Mouse (Mus musculus): ENCODE results near the gene Gal3st1.

DNA sequence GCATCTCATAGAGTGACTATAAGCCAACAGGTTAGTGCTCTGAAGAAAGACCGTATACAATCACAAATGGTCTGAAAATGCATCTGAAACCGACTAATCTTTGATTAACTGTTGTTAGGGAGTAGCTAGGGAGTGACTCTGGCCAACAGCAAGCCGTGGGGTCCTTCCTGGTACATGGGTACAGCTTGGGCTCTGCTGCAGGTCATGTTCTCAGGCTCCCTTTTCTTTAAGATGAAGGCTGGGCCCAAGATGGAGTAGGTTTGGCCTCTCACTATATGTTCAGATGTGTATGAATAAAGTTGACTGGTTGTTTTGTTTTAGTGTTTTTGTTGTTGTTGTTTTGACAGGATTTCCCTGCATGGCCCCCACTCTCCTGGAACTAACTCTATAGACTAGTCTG, 21.7 kb upstream of the Gal3st1 start:
- no peak for TF ChIP-seq CTCF (IDR thresholded peaks at IDR 0.05; ENCODE audit: insufficient read depth, low read depth, low read length)
- TF ChIP-seq POLR2A (IDR thresholded peaks at IDR 0.05; ENCODE audit: insufficient read depth, low read depth, low read length), result no peak

Data from olfactory bulb, adult 2 months (tissue).